Mouse (Mus musculus) CD4-positive naive resting alpha-beta T cell, adult 76 days (primary cell): ENCODE data around the gene Slc17a2. TPM values are rescaled to one million over a fixed set of nuclear protein-coding genes. Genes with fewer than 3 reads are reported as not detected.

Experiments
- total RNA-seq: library from RNA; stranded (reverse); gene quantifications from one replicate; pipeline ENCODE4 v1.2.4, GENCODE M21; 2023

Gene Slc17a2
- not detected for total RNA-seq

DNA sequence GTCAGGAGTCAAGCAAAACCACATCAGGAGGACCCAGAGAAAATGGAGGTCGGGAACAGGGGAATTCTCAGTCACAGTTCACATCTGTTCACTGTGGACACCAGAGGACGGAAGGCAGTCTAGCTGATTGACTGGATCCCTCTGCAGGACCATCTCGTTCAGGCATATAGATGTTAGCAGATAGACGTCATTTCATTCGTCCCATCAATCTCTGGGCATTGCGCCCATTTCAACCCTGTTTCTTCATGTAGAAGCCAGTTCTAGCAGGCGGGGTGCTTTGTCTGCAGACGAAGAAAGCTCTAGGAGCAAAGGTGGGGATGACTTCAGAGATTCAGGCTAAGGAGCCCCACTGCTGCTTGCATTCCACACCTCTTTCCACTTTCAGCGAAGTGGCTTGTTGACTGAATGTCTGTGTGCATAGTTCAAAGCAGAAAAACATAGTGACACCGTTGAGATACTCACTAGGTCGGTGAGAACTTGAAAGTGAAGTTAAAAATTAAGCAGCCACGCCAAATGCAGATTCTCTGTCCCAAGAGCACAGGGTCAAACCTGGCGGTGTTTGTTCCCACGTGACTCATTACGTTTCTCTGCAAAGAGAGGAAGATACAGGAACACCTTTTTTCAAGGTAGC is at the start of gene Slc17a2:
TSS of gene Slc17a2 (plus strand) at position 572 of the 631 bp plus-strand sequence.

DNA sequence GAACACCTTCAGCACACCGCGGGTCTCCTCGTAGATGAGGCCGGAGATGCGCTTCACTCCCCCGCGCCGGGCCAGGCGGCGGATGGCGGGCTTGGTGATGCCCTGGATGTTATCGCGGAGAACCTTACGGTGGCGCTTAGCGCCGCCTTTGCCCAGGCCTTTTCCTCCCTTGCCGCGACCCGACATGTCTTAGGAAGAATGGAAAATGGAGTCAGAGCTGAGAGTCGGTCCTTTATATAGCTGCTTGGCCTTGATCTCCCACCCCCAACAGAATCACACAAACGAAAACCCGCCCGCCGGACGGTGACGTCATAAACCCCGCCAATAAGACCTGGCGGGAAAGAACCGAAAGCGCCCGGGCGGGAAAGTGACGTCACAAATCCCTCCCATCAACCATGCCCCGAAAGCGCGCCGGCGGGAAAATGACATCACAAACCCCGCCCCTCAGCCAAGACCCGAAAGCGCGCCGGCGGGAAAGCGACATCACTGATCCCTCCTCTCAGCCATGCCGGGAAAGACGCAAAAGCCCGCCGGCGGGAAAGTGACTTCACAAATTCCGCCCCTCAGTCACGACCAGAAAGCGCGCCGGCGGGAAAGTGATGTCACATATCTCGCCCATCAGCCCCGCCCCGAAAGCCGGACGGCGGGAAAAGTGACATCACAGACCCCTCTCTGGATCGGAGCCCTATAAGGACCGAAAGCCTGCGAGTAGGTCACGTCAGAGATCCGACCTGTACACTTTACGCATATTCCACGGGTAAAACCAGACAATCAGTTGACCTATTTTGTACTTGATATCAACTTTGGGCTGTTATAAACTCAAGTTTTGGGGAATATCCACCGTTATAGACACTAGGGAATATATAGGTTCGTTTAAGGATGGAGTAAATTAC is 45.6 kb upstream of the Slc17a2 start, which contains the start of gene Hist1h4a:
TSS of gene Hist1h4a (minus strand) at position 259 of the 893 bp plus-strand sequence.

DNA sequence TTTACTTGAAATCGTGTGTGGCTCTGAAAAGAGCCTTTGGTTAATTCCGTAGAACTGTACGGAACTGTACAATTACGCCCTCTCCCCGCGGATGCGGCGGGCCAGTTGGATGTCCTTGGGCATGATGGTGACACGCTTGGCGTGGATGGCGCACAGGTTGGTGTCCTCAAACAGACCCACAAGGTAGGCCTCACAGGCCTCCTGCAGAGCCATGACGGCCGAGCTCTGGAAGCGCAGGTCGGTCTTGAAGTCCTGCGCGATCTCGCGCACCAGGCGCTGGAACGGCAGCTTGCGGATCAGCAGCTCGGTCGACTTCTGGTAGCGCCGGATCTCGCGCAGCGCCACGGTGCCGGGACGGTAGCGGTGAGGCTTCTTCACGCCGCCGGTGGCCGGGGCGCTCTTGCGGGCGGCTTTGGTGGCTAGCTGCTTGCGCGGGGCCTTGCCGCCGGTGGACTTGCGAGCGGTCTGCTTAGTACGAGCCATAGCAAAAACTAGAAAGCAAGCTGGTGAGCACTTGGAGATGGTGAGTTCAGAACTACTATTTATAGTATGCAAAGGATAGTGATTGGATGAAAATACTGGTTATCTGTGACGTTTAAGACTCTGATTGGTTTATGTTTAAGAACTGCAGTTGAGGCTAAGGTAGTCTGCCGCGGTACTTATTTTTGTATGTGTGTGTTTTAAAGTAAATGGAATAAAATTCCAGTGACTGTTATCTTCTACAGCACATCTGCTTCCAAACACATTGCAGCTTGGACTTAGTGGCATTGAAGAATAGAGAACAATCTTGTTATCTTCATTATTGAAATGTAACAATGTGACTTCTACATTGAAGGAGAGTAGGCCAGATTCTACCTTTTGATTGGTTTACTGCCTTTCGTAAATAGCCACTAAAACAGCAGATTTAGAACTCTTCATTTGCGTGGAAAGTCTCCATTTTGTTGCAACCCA is 44.6 kb upstream of the Slc17a2 start, which contains the start of gene Hist1h3a:
TSS of gene Hist1h3a (minus strand) at position 516 of the 951 bp plus-strand sequence.

DNA sequence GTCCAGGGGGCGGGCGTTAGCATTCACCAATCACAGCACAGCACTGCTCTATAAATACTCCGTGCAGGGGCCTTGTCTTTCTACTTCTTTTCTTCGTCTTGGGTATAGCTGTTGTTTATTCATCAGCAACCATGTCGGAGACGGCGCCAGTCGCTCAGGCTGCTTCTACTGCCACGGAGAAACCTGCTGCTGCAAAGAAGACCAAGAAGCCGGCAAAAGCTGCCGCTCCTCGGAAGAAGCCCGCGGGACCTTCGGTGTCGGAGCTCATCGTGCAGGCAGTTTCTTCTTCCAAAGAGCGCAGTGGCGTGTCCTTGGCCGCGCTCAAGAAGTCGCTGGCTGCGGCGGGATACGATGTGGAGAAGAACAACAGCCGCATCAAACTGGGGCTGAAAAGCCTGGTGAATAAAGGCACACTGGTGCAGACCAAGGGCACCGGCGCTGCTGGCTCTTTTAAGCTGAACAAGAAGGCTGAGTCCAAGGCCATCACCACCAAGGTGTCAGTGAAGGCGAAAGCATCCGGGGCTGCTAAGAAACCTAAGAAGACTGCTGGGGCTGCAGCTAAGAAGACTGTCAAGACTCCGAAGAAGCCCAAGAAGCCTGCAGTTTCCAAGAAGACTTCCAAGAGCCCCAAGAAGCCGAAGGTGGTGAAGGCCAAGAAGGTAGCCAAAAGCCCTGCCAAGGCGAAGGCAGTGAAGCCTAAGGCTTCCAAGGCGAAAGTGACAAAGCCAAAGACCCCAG is 43.0 kb upstream of the Slc17a2 start, which contains the start of gene Hist1h1a:
TSS of gene Hist1h1a (plus strand) at position 81 of the 738 bp plus-strand sequence.

DNA sequence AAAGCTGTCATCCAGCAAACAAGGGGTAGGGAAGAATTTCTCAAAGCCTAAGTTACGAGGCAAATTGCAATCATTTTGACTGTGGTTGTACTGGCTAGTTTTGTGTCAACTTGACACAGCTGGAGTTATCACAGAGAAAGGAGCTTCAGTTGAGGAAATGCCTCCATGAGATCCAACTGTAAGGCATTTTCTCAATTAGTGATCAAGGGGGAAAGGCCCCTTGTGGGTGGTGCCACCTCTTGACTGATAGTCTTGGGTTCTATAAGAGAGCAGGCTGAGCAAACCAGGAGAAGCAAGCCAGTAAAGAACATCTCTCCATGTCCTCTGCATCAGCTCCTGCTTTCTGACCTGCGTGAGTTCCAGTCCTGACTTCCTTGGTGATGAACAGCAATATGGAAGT is 37.2 kb upstream of the Slc17a2 start, which contains the start of gene Trim38:
TSS of gene Trim38 (plus strand) at position 301 of the 400 bp plus-strand sequence.

DNA sequence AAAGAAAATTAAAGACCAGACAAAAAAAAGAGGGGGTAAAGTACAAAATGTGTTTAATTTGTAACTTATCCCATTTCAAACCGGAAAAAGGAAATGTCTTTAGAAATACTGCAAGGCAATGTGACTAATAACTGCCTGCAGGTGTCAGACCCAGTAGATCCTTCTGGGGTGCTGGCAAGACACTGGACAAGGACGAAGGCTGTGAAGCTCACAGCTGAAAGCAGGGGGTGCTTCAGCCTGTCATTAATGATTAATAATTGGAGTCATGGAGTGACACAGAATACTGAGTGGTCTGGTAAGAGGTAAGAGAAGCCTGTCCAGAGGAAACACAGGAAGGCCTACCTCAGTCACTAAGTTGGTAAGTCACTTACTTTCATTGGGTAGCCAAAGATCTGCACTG is 32.5 kb downstream of the Slc17a2 start, which contains the start of gene Slc17a3:
TSS of gene Slc17a3 (plus strand) at position 127 of the 400 bp plus-strand sequence.

DNA sequence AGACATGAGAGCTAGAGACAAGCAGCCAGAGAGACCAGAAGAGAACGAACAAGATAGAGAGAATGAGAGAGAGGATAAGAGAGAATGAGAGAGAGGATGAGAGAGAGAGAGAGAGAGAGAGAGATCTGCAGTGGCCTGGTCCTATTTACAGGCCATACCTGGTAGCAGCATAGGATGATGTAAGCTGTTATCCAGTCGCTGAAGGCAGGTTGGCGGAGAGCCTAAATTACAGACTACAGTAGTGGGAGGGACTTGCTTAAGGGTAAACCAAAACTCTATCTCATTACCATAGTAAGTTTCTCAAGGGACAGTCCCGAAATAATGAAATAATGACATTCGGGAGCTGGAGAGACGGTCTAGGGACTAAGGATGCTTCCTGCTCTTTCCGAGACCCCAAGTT is 60.6 kb downstream of the Slc17a2 start, which contains the start of gene Slc17a1:
TSS of gene Slc17a1 (plus strand) at position 346 of the 400 bp plus-strand sequence.

Other genes with a start within 250 kb of the Slc17a2 start
- 91.9 TPM for gene Hist1h3e, start 244.6 kb upstream of the Slc17a2 start, total RNA-seq
- gene Hist1h2ae, start 235.8 kb upstream of the Slc17a2 start, total RNA-seq: 7.8 TPM
- gene Hist1h2bg, start 235.6 kb upstream of the Slc17a2 start, total RNA-seq: 110 TPM
- gene Hist1h2bf, start 232.8 kb upstream of the Slc17a2 start, total RNA-seq: 40.8 TPM
- gene Hist1h2ad, start 232.6 kb upstream of the Slc17a2 start, total RNA-seq: 3.8 TPM
- 3.4 TPM for gene Hist1h3d, start 231.2 kb upstream of the Slc17a2 start, total RNA-seq
- 86.8 TPM for gene Hist1h4d, start 225.4 kb upstream of the Slc17a2 start, total RNA-seq
- gene Hist1h2be, start 185.9 kb upstream of the Slc17a2 start, total RNA-seq: 8.4 TPM
- gene Hist1h1e, start 184.4 kb upstream of the Slc17a2 start, total RNA-seq: 82.2 TPM
- 3.4 TPM for gene Hist1h2ac, start 123.0 kb upstream of the Slc17a2 start, total RNA-seq
- gene Hist1h2bc, start 122.8 kb upstream of the Slc17a2 start, total RNA-seq: 5.1 TPM
- not detected for gene Hist1h1t, start 111.2 kb upstream of the Slc17a2 start, total RNA-seq
- 75.4 TPM for gene Hist1h4c, start 108.5 kb upstream of the Slc17a2 start, total RNA-seq
- 1.5 TPM for gene Hfe, start 96.1 kb upstream of the Slc17a2 start, total RNA-seq
- 504 TPM for gene Hist1h1c, start 68.2 kb upstream of the Slc17a2 start, total RNA-seq
- 5.8 TPM for gene Hist1h3c, start 61.4 kb upstream of the Slc17a2 start, total RNA-seq
- 23.9 TPM for gene Hist1h2bb, start 60.3 kb upstream of the Slc17a2 start, total RNA-seq
- 30.2 TPM for gene Hist1h2ab, start 55.9 kb upstream of the Slc17a2 start, total RNA-seq
- 33.8 TPM for gene Hist1h3b, start 54.7 kb upstream of the Slc17a2 start, total RNA-seq
- 27.7 TPM for gene Hist1h4b, start 50.0 kb upstream of the Slc17a2 start, total RNA-seq
- gene Hist1h4a, start 45.8 kb upstream of the Slc17a2 start, total RNA-seq: 63.7 TPM
- gene Hist1h3a, start 44.6 kb upstream of the Slc17a2 start, total RNA-seq: 96.6 TPM
- gene Hist1h1a, start 43.3 kb upstream of the Slc17a2 start, total RNA-seq: 18.2 TPM
- not detected for gene Trim38, start 37.1 kb upstream of the Slc17a2 start, total RNA-seq
- gene Slc17a3, start 32.4 kb downstream of the Slc17a2 start, total RNA-seq: not detected
- gene Slc17a1, start 60.8 kb downstream of the Slc17a2 start, total RNA-seq: not detected
- gene Slc17a4, start 108.0 kb downstream of the Slc17a2 start, total RNA-seq: not detected
- not detected for gene Hist1h2ba, start 127.2 kb downstream of the Slc17a2 start, total RNA-seq
- not detected for gene Hist1h2aa, start 127.5 kb downstream of the Slc17a2 start, total RNA-seq
- not detected for gene Scgn, start 184.2 kb downstream of the Slc17a2 start, total RNA-seq